Mouse (Mus musculus) frontal cortex, adult 2 months (tissue): ENCODE measurements around the gene Olfr686. TPM values are rescaled to one million over a fixed set of nuclear protein-coding genes. Genes with fewer than 3 reads are reported as not detected.

ENCODE experiments used
- DNase-seq, 2 experiments: peaks; one replicate each; pipeline ENCODE4 v3.0.0; 2022; ENCODE audit warnings: low spot score in 1 of 2; ENCODE audit errors: extremely low spot score in 1 of 2
- polyA plus RNA-seq: library from polyadenylated mRNA; depleted of rRNA; stranded (reverse); fragments of >200 nt; gene quantifications from 2 replicates; pipeline ENCODE4 v1.2.3, GENCODE M21; 2012; rRNA removed

Olfr686 gene
- polyA plus RNA-seq = 0.04 TPM in 1 of 2 replicates, not detected in the other

- DNase-seq = no peak
Measured at GRCm38 (mm10) chr7:105207385-105207784, at the start of gene Olfr686. Gene Olfr686, minus strand, starts transcription at chr7:105207485.

GRCm38 (mm10) chr7:105256656-105257055 lies 49.4 kb upstream of the Olfr686 start:
- DNase-seq = no peak

- no peak for DNase-seq
Measured at GRCm38 (mm10) chr7:105248197-105248596, 40.9 kb upstream of the Olfr686 start.

GRCm38 (mm10) chr7:105247671-105248070 lies 40.4 kb upstream of the Olfr686 start:
- DNase-seq = no peak

GRCm38 (mm10) chr7:105229386-105229785 lies 22.1 kb upstream of the Olfr686 start:
- no peak for DNase-seq

- DNase-seq = no peak
Measured at GRCm38 (mm10) chr7:105228138-105228537, 20.9 kb upstream of the Olfr686 start.

- no peak for DNase-seq
Measured at GRCm38 (mm10) chr7:105226703-105227102, 19.4 kb upstream of the Olfr686 start.

GRCm38 (mm10) chr7:105226072-105226471 lies 18.8 kb upstream of the Olfr686 start:
- DNase-seq = no peak

GRCm38 (mm10) chr7:105218281-105218680 lies 11.0 kb upstream of the Olfr686 start:
- no peak for DNase-seq

GRCm38 (mm10) chr7:105214761-105215160 lies 7.5 kb upstream of the Olfr686 start:
- DNase-seq = peak in 1 of 2 experiments; percentile 8

GRCm38 (mm10) chr7:105185912-105186311 lies 21.4 kb downstream of the Olfr686 start, which contains the start of gene Olfr685:
Gene Olfr685, minus strand, starts transcription at chr7:105186012.
- peak in 1 of 2 experiments; percentile 3 for DNase-seq

GRCm38 (mm10) chr7:105170773-105171172 lies 36.5 kb downstream of the Olfr686 start:
- DNase-seq = peak; percentile 8 to 67

GRCm38 (mm10) chr7:105163553-105163952 lies 43.7 kb downstream of the Olfr686 start, which contains the start of gene Olfr684:
Gene Olfr684, minus strand, starts transcription at chr7:105163653.
- DNase-seq = no peak

Other genes starting within 250 kb of the Olfr686 start
- not detected in 2 replicates for gene Olfr670, start 244.9 kb downstream of the Olfr686 start, polyA plus RNA-seq
- not detected in 2 replicates for gene Olfr671, start 228.4 kb downstream of the Olfr686 start, polyA plus RNA-seq
- not detected in 2 replicates for gene Olfr672, start 205.5 kb downstream of the Olfr686 start, polyA plus RNA-seq
- gene Olfr675, start 179.0 kb downstream of the Olfr686 start, polyA plus RNA-seq = not detected in 2 replicates
- 0.19 TPM in 1 of 2 replicates, not detected in the other for gene Olfr676, start 174.8 kb downstream of the Olfr686 start, polyA plus RNA-seq
- gene Olfr677, start 156.1 kb downstream of the Olfr686 start, polyA plus RNA-seq = not detected in 2 replicates
- not detected in 2 replicates for gene Olfr678, start 143.0 kb downstream of the Olfr686 start, polyA plus RNA-seq
- not detected in 2 replicates for gene Olfr679, start 126.3 kb downstream of the Olfr686 start, polyA plus RNA-seq
- gene Olfr680-ps1, start 114.7 kb downstream of the Olfr686 start, polyA plus RNA-seq = not detected in 2 replicates
- gene Olfr681, start 90.6 kb downstream of the Olfr686 start, polyA plus RNA-seq = 0.19 TPM in 1 of 2 replicates, not detected in the other
- 0.15 TPM in 1 of 2 replicates, not detected in the other for gene Olfr683, start 60.5 kb downstream of the Olfr686 start, polyA plus RNA-seq
- gene Olfr684, start 43.8 kb downstream of the Olfr686 start, polyA plus RNA-seq = 0.11 TPM in 1 of 2 replicates, not detected in the other
- 0.06 TPM in 1 of 2 replicates, not detected in the other for gene Olfr685, start 21.5 kb downstream of the Olfr686 start, polyA plus RNA-seq
- not detected in 2 replicates for gene Olfr688, start 80.6 kb upstream of the Olfr686 start, polyA plus RNA-seq
- not detected in 2 replicates for gene Olfr689, start 103.7 kb upstream of the Olfr686 start, polyA plus RNA-seq
- gene Olfr690, start 126.6 kb upstream of the Olfr686 start, polyA plus RNA-seq = 0.30 and 1.3 TPM in 2 replicates
- gene Olfr691, start 134.8 kb upstream of the Olfr686 start, polyA plus RNA-seq = 0.44 and 1.2 TPM in 2 replicates
- gene Olfr692, start 160.7 kb upstream of the Olfr686 start, polyA plus RNA-seq = not detected in 2 replicates
- 0.08 TPM in 1 of 2 replicates, not detected in the other for gene Gm5901, start 167.6 kb upstream of the Olfr686 start, polyA plus RNA-seq
- 41.3 and 45.9 TPM in 2 replicates for gene Fam160a2, start 192.6 kb upstream of the Olfr686 start, polyA plus RNA-seq
- 1.5 and 1.8 TPM in 2 replicates for gene Cnga4, start 197.1 kb upstream of the Olfr686 start, polyA plus RNA-seq
- gene Cckbr, start 218.2 kb upstream of the Olfr686 start, polyA plus RNA-seq = 72.2 and 80.3 TPM in 2 replicates